Mouse (Mus musculus) kidney, postnatal 10 days (tissue): Measurements from ENCODE around the gene Bpifb9b.
"Not testable (repeated sequence)": the region's sequence is repeated elsewhere in the genome, so short reads cannot be mapped to it uniquely, and the experiment has no call there.

ENCODE experiments used
- DNase-seq: peaks from one replicate; pipeline ENCODE4 v3.0.0; 2021; ENCODE audit warnings: mixed read lengths

The Bpifb9b gene

GRCm38 (mm10) chr2:154306927-154307326 lies at the start of gene Bpifb9b:
Gene Bpifb9b, plus strand, starts transcription at chr2:154307227.
- not testable (repeated sequence) for DNase-seq

- not testable (repeated sequence) for DNase-seq
These were observed 49.5 kb upstream of the Bpifb9b start, which contains the start of gene Bpifb9a for GRCm38 (mm10) chr2:154257554-154257953. Gene Bpifb9a, plus strand, starts transcription at chr2:154257854.

- DNase-seq: not testable (repeated sequence)
These were observed 42.6 kb upstream of the Bpifb9b start for GRCm38 (mm10) chr2:154264397-154264796.

GRCm38 (mm10) chr2:154291866-154292265 lies 15.2 kb upstream of the Bpifb9b start:
- not testable (repeated sequence) for DNase-seq

- no peak for DNase-seq
These were observed 14.2 kb upstream of the Bpifb9b start for GRCm38 (mm10) chr2:154292833-154293232.

GRCm38 (mm10) chr2:154294746-154295145 lies 12.3 kb upstream of the Bpifb9b start:
- peak; percentile 71 for DNase-seq

GRCm38 (mm10) chr2:154300496-154300895 lies 6.5 kb upstream of the Bpifb9b start:
- DNase-seq: peak; percentile 82

GRCm38 (mm10) chr2:154301763-154302162 lies 5.3 kb upstream of the Bpifb9b start:
- DNase-seq: no peak

- not testable (repeated sequence) for DNase-seq
These were observed 2.4 kb upstream of the Bpifb9b start for GRCm38 (mm10) chr2:154304604-154305003.

GRCm38 (mm10) chr2:154313771-154314170 lies 6.7 kb downstream of the Bpifb9b start:
- not testable (repeated sequence) for DNase-seq

GRCm38 (mm10) chr2:154326852-154327251 lies 19.8 kb downstream of the Bpifb9b start:
- no peak for DNase-seq

GRCm38 (mm10) chr2:154335572-154335971 lies 28.5 kb downstream of the Bpifb9b start:
- DNase-seq: no peak

GRCm38 (mm10) chr2:154338161-154338560 lies 31.1 kb downstream of the Bpifb9b start:
- no peak for DNase-seq

- DNase-seq: no peak
These were observed 32.3 kb downstream of the Bpifb9b start for GRCm38 (mm10) chr2:154339356-154339755.

GRCm38 (mm10) chr2:154348152-154348551 lies 41.1 kb downstream of the Bpifb9b start:
- no peak for DNase-seq

GRCm38 (mm10) chr2:154354000-154354425 lies 47.0 kb downstream of the Bpifb9b start:
- not testable (repeated sequence) for DNase-seq

GRCm38 (mm10) chr2:154367510-154367909 lies 60.5 kb downstream of the Bpifb9b start:
- DNase-seq: no peak
